Mouse (Mus musculus) limb, embryonic 14.5 days (tissue): Measurements from ENCODE around the gene Gm10666. TPM values are rescaled to one million over a fixed set of nuclear protein-coding genes. Genes with fewer than 3 reads are reported as not detected.
"Not testable (repeated sequence)": the region's sequence is repeated elsewhere in the genome, so short reads cannot be mapped to it uniquely, and the experiment has no call there.

Experiments used
- ATAC-seq: fragments of 200-750 bp; cut with Nextera tagmentation; 2 replicates; pipeline ENCODE4 v1.8.0; 2017; ENCODE audit warnings: low read depth, moderate number of reproducible peaks, moderate TSS enrichment; ENCODE audit not compliant: low FRiP score
- DNase-seq: peaks from one replicate; pipeline ENCODE4 v3.0.0-alpha.2; 2015; ENCODE audit warnings: low spot score
- H3K27ac ChIP-seq: fragments of 300-500 bp; sonication (generic); replicated peaks from 2 replicates; pipeline ENCODE4 v1.5.1; 2014; ENCODE audit warnings: low read depth, mild to moderate bottlenecking, low read length, moderate library complexity, mixed read lengths
- H3K27me3 ChIP-seq: fragments of 300-500 bp; sonication (generic); 2 replicates; pipeline ENCODE4 v1.6.1; 2014; ENCODE audit warnings: low read length, mixed read lengths; ENCODE audit not compliant: control insufficient read depth, insufficient read depth
- H3K36me3 ChIP-seq: fragments of 300-500 bp; sonication (generic); 2 replicates; pipeline ENCODE4 v1.6.1; 2014; ENCODE audit warnings: mild to moderate bottlenecking, low read length, moderate library complexity, mixed read lengths; ENCODE audit not compliant: control insufficient read depth, insufficient read depth
- H3K4me1 ChIP-seq: fragments of 300-500 bp; sonication (generic); 2 replicates; pipeline ENCODE4 v1.6.1; 2014; ENCODE audit warnings: antibody characterized with exemption, low read length, mixed read lengths; ENCODE audit not compliant: control insufficient read depth, insufficient read depth
- H3K4me2 ChIP-seq: fragments of 300-500 bp; sonication (generic); replicated peaks from 2 replicates; pipeline ENCODE4 v1.6.1; 2014; ENCODE audit warnings: low read depth, mild to moderate bottlenecking, low read length, moderate library complexity; ENCODE audit not compliant: severe bottlenecking
- H3K4me3 ChIP-seq: fragments of 300-500 bp; sonication (generic); replicated peaks from 2 replicates; pipeline ENCODE4 v1.5.1; 2014; ENCODE audit warnings: low read length
- H3K9ac ChIP-seq: fragments of 300-500 bp; sonication (generic); 2 replicates; pipeline ENCODE4 v1.6.1; 2014; ENCODE audit warnings: mild to moderate bottlenecking, low read depth, low read length, moderate library complexity; ENCODE audit not compliant: severe bottlenecking
- H3K9me3 ChIP-seq: fragments of 300-500 bp; sonication (generic); 2 replicates; pipeline ENCODE4 v1.6.1; 2016; ENCODE audit warnings: low read length; ENCODE audit not compliant: control insufficient read depth
- WGBS: fragments of 180-500 bp; shearing (Covaris S2); extraction: QIAGEN DNeasy Blood & Tissue Kit; methylation state at CpG from one replicate; pipeline ENCODE4 v1.1.7; 2014; 5-methylcytosine and 5-hydroxymethylcytosine counted together
- polyA plus RNA-seq, 2 experiments: library from polyadenylated mRNA; depleted of rRNA in 1 of 2; stranded (reverse) in 1 of 2; unstranded in 1 of 2; fragments of >200 nt; fragmentation: Nextera tagmentation in 1 of 2; extraction: Ambion mirVana in 1 of 2; gene quantifications; 2 replicates each; pipeline versions ENCODE4 v1.2.1 to v1.2.3; 2012 to 2014

Gene Gm10666
- polyA plus RNA-seq (2012; rRNA removed) (not detected in 2 replicates), polyA plus RNA-seq (2014; fragmentation: Nextera tagmentation; extraction: Ambion mirVana) (not detected in 2 replicates)

DNA sequence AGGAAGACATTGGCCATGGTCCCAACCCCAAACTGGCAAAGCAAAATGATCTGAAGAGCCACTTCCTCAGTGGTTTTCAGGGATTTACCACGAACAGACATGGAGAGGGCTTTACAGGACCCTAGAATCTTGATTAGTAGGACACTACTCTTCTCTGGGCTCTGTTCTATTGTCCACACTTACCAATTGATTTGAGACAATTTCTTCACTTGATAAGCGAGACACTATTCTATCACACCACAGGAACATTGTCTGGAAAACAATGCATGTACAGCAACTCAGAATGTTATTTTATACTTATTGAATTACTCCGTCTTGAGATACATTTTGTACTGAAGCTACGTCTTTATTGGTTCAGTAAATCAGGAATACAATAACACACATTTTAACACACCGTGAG is at the start of gene Gm10666:
TSS of gene Gm10666 (minus strand) at position 101 of the 400 bp plus-strand sequence.
- H3K4me2 ChIP-seq, ATAC-seq, H3K9ac ChIP-seq, H3K36me3 ChIP-seq, H3K4me3 ChIP-seq, H3K27me3 ChIP-seq, H3K27ac ChIP-seq, DNase-seq, H3K9me3 ChIP-seq, H3K4me1 ChIP-seq: not testable (repeated sequence)
- WGBS, result no CpG with 5 or more reads among the region's 5 CpGs

DNA sequence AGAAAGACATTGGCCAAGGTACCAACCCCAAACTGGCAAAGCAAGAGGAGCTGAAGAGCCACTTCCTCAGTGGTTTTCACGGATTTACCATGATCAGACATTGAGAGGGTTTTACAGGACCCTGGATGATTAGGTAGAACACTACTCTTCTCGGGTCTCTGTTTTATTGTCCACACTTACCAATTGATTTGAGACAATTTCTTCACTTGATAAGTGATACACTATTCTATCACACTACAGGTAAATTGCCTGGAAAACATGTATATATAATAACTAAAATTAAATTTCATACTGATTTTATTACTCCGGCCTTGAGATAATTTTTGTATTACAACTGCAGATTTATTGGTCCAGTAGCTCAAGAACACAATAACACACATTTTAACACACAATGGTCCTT is 29.4 kb upstream of the Gm10666 start, which contains the start of gene Vmn1r142:
TSS of gene Vmn1r142 (minus strand) at position 101 of the 400 bp plus-strand sequence.
- not testable (repeated sequence) for H3K27ac ChIP-seq, H3K4me1 ChIP-seq, ATAC-seq, H3K36me3 ChIP-seq, H3K9me3 ChIP-seq, DNase-seq, H3K4me2 ChIP-seq, H3K9ac ChIP-seq, H3K4me3 ChIP-seq, H3K27me3 ChIP-seq
- WGBS, result no CpG with 5 or more reads among the region's 3 CpGs

DNA sequence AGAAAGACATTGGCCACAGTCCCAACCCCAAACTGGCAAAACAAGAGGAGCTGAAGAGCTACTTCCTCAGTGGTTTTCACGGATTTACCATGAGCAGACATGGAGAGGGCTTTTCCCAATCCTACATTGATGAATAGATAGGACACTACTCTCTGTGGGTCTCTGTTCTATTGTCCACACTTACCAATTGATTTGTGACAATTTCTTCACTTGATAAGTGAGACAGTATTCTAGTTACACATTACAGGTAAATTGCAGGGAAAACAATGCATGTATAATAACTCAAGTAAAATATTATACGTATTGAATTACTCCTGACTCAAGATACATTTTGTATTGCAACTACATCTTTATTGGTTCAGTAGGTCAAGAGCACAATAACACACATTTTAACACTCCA is 16.4 kb downstream of the Gm10666 start, which contains the start of gene Gm16451:
TSS of gene Gm16451 (minus strand) at position 101 of the 400 bp plus-strand sequence.
- not testable (repeated sequence) for H3K4me1 ChIP-seq, DNase-seq, H3K4me3 ChIP-seq, H3K9ac ChIP-seq, H3K4me2 ChIP-seq, H3K36me3 ChIP-seq, H3K9me3 ChIP-seq, H3K27me3 ChIP-seq, H3K27ac ChIP-seq, ATAC-seq
- no CpG with 5 or more reads among the region's 2 CpGs for WGBS

Other genes starting within 250 kb of the Gm10666 start
- not detected in 2 replicates for gene Gm5891, start 213.4 kb downstream of the Gm10666 start, polyA plus RNA-seq (2012; rRNA removed)
- not detected in 2 replicates for gene Gm5891, start 213.4 kb downstream of the Gm10666 start, polyA plus RNA-seq (2014; fragmentation: Nextera tagmentation; extraction: Ambion mirVana)
- gene Vmn1r137, start 140.2 kb downstream of the Gm10666 start, polyA plus RNA-seq (2012; rRNA removed), result not detected in 2 replicates
- not detected in 2 replicates for gene Vmn1r137, start 140.2 kb downstream of the Gm10666 start, polyA plus RNA-seq (2014; fragmentation: Nextera tagmentation; extraction: Ambion mirVana)
- not detected in 2 replicates for gene Vmn1r138, start 105.8 kb downstream of the Gm10666 start, polyA plus RNA-seq (2012; rRNA removed)
- gene Vmn1r138, start 105.8 kb downstream of the Gm10666 start, polyA plus RNA-seq (2014; fragmentation: Nextera tagmentation; extraction: Ambion mirVana), result not detected in 2 replicates
- not detected in 2 replicates for gene Gm6176, start 78.4 kb downstream of the Gm10666 start, polyA plus RNA-seq (2012; rRNA removed)
- not detected in 2 replicates for gene Gm6176, start 78.4 kb downstream of the Gm10666 start, polyA plus RNA-seq (2014; fragmentation: Nextera tagmentation; extraction: Ambion mirVana)
- not detected in 2 replicates for gene Vmn1r139, start 65.7 kb downstream of the Gm10666 start, polyA plus RNA-seq (2012; rRNA removed)
- gene Vmn1r139, start 65.7 kb downstream of the Gm10666 start, polyA plus RNA-seq (2014; fragmentation: Nextera tagmentation; extraction: Ambion mirVana), result not detected in 2 replicates
- gene Gm16451, start 16.5 kb downstream of the Gm10666 start, polyA plus RNA-seq (2012; rRNA removed), result not detected in 2 replicates
- not detected in 2 replicates for gene Gm16451, start 16.5 kb downstream of the Gm10666 start, polyA plus RNA-seq (2014; fragmentation: Nextera tagmentation; extraction: Ambion mirVana)
- gene Vmn1r142, start 29.3 kb upstream of the Gm10666 start, polyA plus RNA-seq (2012; rRNA removed), result not detected in 2 replicates
- gene Vmn1r142, start 29.3 kb upstream of the Gm10666 start, polyA plus RNA-seq (2014; fragmentation: Nextera tagmentation; extraction: Ambion mirVana), result not detected in 2 replicates
- gene Vmn1r143, start 54.6 kb upstream of the Gm10666 start, polyA plus RNA-seq (2012; rRNA removed), result not detected in 2 replicates
- not detected in 2 replicates for gene Vmn1r143, start 54.6 kb upstream of the Gm10666 start, polyA plus RNA-seq (2014; fragmentation: Nextera tagmentation; extraction: Ambion mirVana)
- gene Gm8653, start 66.5 kb upstream of the Gm10666 start, polyA plus RNA-seq (2012; rRNA removed), result not detected in 2 replicates
- not detected in 2 replicates for gene Gm8653, start 66.5 kb upstream of the Gm10666 start, polyA plus RNA-seq (2014; fragmentation: Nextera tagmentation; extraction: Ambion mirVana)
- gene Gm8453, start 94.7 kb upstream of the Gm10666 start, polyA plus RNA-seq (2012; rRNA removed), result not detected in 2 replicates
- gene Gm8453, start 94.7 kb upstream of the Gm10666 start, polyA plus RNA-seq (2014; fragmentation: Nextera tagmentation; extraction: Ambion mirVana), result not detected in 2 replicates
- not detected in 2 replicates for gene Gm4187, start 195.0 kb upstream of the Gm10666 start, polyA plus RNA-seq (2012; rRNA removed)
- not detected in 2 replicates for gene Gm4187, start 195.0 kb upstream of the Gm10666 start, polyA plus RNA-seq (2014; fragmentation: Nextera tagmentation; extraction: Ambion mirVana)
- gene Gm8660, start 236.3 kb upstream of the Gm10666 start, polyA plus RNA-seq (2012; rRNA removed), result not detected in 2 replicates
- not detected in 2 replicates for gene Gm8660, start 236.3 kb upstream of the Gm10666 start, polyA plus RNA-seq (2014; fragmentation: Nextera tagmentation; extraction: Ambion mirVana)